Mouse (Mus musculus) forebrain, embryonic 11.5 days (tissue): ENCODE data around the gene Cdkn3. TPM values are rescaled to one million over a fixed set of nuclear protein-coding genes. Genes with fewer than 3 reads are reported as not detected.
"Not testable (repeated sequence)": the region's sequence is repeated elsewhere in the genome, so short reads cannot be mapped to it uniquely, and the experiment has no call there.

Experiments used
- ATAC-seq: fragments of 200-750 bp; cut with Nextera tagmentation; replicated peaks from 2 replicates; pipeline ENCODE4 v1.8.0; 2017; ENCODE audit warnings: moderate TSS enrichment; ENCODE audit not compliant: low FRiP score
- DNase-seq: peaks from one replicate; pipeline ENCODE4 v3.0.0-alpha.2; 2017; ENCODE audit warnings: low spot score
- H3K27ac ChIP-seq: fragments of 300-500 bp; sonication (generic); 2 replicates; pipeline ENCODE4 v1.5.1; 2014; ENCODE audit warnings: low read depth, low read length
- H3K27me3 ChIP-seq: fragments of 300-500 bp; sonication (generic); 2 replicates; pipeline ENCODE4 v1.6.1; 2014; ENCODE audit warnings: mild to moderate bottlenecking, low read length, mixed read lengths; ENCODE audit not compliant: control insufficient read depth, insufficient read depth
- H3K36me3 ChIP-seq: fragments of 300-500 bp; sonication (generic); 2 replicates; pipeline ENCODE4 v1.6.1; 2014; ENCODE audit warnings: mild to moderate bottlenecking, low read length, moderate library complexity, mixed read lengths; ENCODE audit not compliant: control insufficient read depth, insufficient read depth
- H3K4me1 ChIP-seq: fragments of 300-500 bp; sonication (generic); replicated peaks from 2 replicates; pipeline ENCODE4 v1.6.1; 2014; ENCODE audit warnings: low read length, mixed read lengths; ENCODE audit not compliant: control insufficient read depth, insufficient read depth
- H3K4me2 ChIP-seq: fragments of 300-500 bp; sonication (generic); 2 replicates; pipeline ENCODE4 v1.6.1; 2014; ENCODE audit warnings: low read depth, mild to moderate bottlenecking, low read length, moderate library complexity, mixed read lengths; ENCODE audit not compliant: severe bottlenecking
- H3K4me3 ChIP-seq: fragments of 300-500 bp; sonication (generic); 2 replicates; pipeline ENCODE4 v1.5.1; 2014; ENCODE audit warnings: low read depth, low read length
- H3K9ac ChIP-seq: fragments of 300-500 bp; sonication (generic); 2 replicates; pipeline ENCODE4 v1.6.1; 2014; ENCODE audit warnings: low read length
- H3K9me3 ChIP-seq: fragments of 300-500 bp; sonication (generic); 2 replicates; pipeline ENCODE4 v1.6.1; 2016; ENCODE audit warnings: low read length, mixed read lengths; ENCODE audit not compliant: control insufficient read depth
- WGBS: fragments of 180-500 bp; shearing (Covaris S2); extraction: QIAGEN DNeasy Blood & Tissue Kit; methylation state at CpG from one replicate; pipeline ENCODE4 v1.1.7; 2014; 5-methylcytosine and 5-hydroxymethylcytosine counted together
- polyA plus RNA-seq: library from polyadenylated mRNA; unstranded; fragments of >200 nt; fragmentation: Nextera tagmentation; extraction: Ambion mirVana; gene quantifications from 2 replicates; pipeline ENCODE4 v1.2.1, GENCODE M21; 2014

Gene Cdkn3
- polyA plus RNA-seq, 1 experiment from 2014 or later, result 51.8 TPM

DNA sequence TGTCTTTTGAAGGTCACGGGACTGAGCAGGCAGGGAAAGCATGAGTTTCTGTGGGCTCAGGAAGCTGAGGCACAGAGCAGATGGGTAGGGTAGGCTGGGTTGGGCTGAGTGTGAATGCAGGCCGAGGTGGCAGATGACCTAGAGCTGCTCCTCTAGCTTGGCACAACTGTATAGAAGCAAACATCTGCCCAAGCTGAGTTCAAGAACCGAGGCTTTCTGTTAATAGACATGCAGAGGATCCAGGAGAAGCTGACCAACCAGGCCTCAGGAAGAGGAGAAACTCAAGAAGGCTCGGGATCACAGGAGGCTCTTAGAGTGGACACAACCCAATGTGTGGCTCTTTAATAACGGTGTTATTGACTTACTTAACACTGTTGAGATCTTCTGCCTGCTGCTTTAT lies 45.8 kb downstream of the Cdkn3 start:
- ATAC-seq, result no peak
- H3K36me3 ChIP-seq, result no peaks in the 10 kb centered on the region
- no peak for DNase-seq
- no peaks in the 10 kb centered on the region for H3K4me1 ChIP-seq
- WGBS, result 84% methylated on average over 5 of the region's 5 CpGs
- H3K4me2 ChIP-seq, result no peak overlapping the region
- H3K9me3 ChIP-seq, result no peaks in the 10 kb centered on the region
- H3K27me3 ChIP-seq, result no peaks in the 10 kb centered on the region
- no peak overlapping the region for H3K9ac ChIP-seq
- H3K27ac ChIP-seq, result no peak overlapping the region
- H3K4me3 ChIP-seq, result no peak overlapping the region

DNA sequence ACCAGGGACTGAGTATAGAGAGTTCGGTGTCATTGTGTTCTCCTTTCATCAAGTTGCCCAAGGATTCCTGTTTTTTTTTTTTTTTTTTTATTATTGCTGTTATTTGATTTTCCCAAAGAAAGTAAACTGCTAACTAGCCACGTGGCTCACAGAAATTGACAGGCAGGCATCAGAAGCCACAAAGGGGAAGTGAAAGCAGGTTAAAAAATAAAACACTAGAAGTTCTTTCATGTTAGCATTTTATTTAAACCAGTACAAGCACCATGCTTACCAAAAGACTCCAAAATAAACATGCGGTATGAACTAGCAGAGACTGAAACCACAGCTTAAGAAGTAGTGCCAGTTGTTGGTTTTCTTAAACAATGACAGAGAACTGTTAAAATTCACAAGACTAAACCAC lies 47.6 kb downstream of the Cdkn3 start:
- ATAC-seq, result no peak
- H3K27me3 ChIP-seq, result no peaks in the 10 kb centered on the region
- 82% methylated on average over 3 of the region's 3 CpGs for WGBS
- no peak overlapping the region for H3K9ac ChIP-seq
- no peak overlapping the region for H3K27ac ChIP-seq
- no peaks in the 10 kb centered on the region for H3K9me3 ChIP-seq
- no peaks in the 10 kb centered on the region for H3K4me1 ChIP-seq
- no peak overlapping the region for H3K4me3 ChIP-seq
- DNase-seq, result no peak
- no peak overlapping the region for H3K4me2 ChIP-seq
- H3K36me3 ChIP-seq, result no peaks in the 10 kb centered on the region

DNA sequence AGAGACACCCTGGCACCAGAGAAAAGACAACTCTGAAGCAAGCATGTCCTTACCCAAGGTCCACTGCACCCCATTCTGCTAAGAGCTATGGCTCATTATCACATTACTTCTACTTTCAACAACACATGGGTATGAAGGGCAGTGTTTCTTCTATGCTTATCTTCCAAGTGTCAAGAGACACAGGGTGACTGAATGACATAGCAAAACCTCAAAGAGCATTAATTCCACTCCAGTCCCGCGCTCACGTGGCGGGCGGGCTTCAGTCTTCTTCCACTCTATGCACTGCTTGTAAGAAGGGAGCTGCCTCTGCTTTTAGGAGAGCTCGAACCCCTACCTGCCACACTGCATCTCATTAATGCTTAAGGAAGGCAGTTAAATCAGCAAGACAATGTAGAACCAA lies 55.3 kb downstream of the Cdkn3 start:
- H3K36me3 ChIP-seq, result no peaks in the 10 kb centered on the region; the same call in 1 of the 2 replicates
- no peaks in the 10 kb centered on the region for H3K27me3 ChIP-seq
- H3K4me2 ChIP-seq, result no peak overlapping the region
- DNase-seq (no peak), ATAC-seq (no peak)
- no peak overlapping the region for H3K27ac ChIP-seq
- WGBS, result 77% methylated on average over 6 of the region's 6 CpGs
- H3K4me3 ChIP-seq, result no peak overlapping the region
- no peak overlapping the region for H3K9ac ChIP-seq
- H3K9me3 ChIP-seq, result no peaks in the 10 kb centered on the region
- 0 out of 2 replicates have a peak, but pooled peaks cover 2% of the 10 kb centered on the region for H3K4me1 ChIP-seq

GRCm38 (mm10) chr14:46816916-46817622 lies 56.7 kb downstream of the Cdkn3 start:
- DNase-seq (no peak), ATAC-seq (no peak)
- Histone ChIP-seq H3K27ac (no peak overlapping the region), H3K4me2 (no peak overlapping the region), H3K36me3 (no peaks in the 10 kb centered on the region; the same call in 1 of the 2 replicates), H3K4me3 (no peak overlapping the region), H3K9ac (no peak overlapping the region), H3K9me3 (no peaks in the 10 kb centered on the region), H3K4me1 (peaks cover 5% of the 10 kb centered on the region; the same call in 1 of the 2 replicates), H3K27me3 (no peaks in the 10 kb centered on the region)
- WGBS, result 92% methylated on average over 8 of the region's 8 CpGs

DNA sequence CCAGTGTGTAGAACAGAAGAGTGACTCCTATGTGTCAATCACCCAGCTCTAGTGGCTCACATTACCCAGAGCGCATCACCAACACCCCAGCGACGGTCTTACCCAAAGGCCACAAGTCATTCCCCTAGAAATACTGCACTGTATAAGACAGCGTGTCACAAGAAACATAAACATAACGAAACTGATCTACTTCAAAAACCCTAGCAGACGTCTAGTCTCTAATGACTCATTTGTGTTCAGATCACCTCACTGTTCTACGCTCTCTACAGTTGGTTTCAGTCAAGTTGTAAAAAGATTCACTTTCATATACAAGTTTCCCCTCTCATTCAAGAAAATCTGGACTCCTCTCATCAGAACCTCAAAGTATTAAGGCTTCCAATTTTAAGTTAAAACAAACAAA lies 58.4 kb downstream of the Cdkn3 start:
- Histone ChIP-seq H3K27ac (no peak overlapping the region), H3K9me3 (no peaks in the 10 kb centered on the region), H3K4me3 (no peak overlapping the region), H3K4me2 (no peak overlapping the region), H3K9ac (no peak overlapping the region), H3K27me3 (no peaks in the 10 kb centered on the region), H3K36me3 (no peaks in the 10 kb centered on the region; the same call in 1 of the 2 replicates), H3K4me1 (peaks cover 5% of the 10 kb centered on the region; the same call in 1 of the 2 replicates)
- WGBS, result 94% methylated on average over 7 of the region's 7 CpGs
- ATAC-seq (no peak), DNase-seq (no peak)

DNA sequence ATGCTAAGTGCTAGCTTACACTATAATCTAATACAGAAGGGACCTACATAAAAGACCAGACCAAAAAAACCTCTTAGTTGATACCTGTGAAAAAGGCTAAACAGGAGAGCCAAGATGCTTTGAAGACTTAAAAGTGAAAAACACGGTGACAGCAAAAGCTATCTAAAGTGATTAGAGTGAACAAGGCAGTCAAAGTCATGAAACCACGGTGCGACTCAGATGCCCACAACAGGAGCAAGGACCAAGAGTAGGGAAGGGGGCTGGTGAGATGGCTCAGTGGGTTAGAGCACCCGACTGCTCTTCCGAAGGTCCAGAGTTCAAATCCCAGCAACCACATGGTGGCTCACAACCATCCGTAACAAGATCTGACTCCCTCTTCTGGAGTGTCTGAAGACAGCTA lies 59.6 kb downstream of the Cdkn3 start:
- DNase-seq, H3K27ac ChIP-seq, ATAC-seq, H3K9me3 ChIP-seq, H3K27me3 ChIP-seq, H3K9ac ChIP-seq, H3K4me3 ChIP-seq, H3K36me3 ChIP-seq, H3K4me2 ChIP-seq, H3K4me1 ChIP-seq: not testable (repeated sequence)
- 94% methylated on average over 5 of the region's 6 CpGs for WGBS

Other genes with a start within 250 kb of the Cdkn3 start
- 193 and 209 TPM in 2 replicates for gene Cnih1, start 27.9 kb downstream of the Cdkn3 start, polyA plus RNA-seq
- gene Gmfb, start 61.7 kb downstream of the Cdkn3 start, polyA plus RNA-seq, result 103 and 116 TPM in 2 replicates
- gene Cgrrf1, start 71.6 kb downstream of the Cdkn3 start, polyA plus RNA-seq, result 30.2 and 33.9 TPM in 2 replicates
- gene Samd4, start 122.3 kb downstream of the Cdkn3 start, polyA plus RNA-seq, result 2.9 and 4.2 TPM in 2 replicates